ENCODE assay signal across 9 mouse cellular contexts in the genomic region with DNA sequence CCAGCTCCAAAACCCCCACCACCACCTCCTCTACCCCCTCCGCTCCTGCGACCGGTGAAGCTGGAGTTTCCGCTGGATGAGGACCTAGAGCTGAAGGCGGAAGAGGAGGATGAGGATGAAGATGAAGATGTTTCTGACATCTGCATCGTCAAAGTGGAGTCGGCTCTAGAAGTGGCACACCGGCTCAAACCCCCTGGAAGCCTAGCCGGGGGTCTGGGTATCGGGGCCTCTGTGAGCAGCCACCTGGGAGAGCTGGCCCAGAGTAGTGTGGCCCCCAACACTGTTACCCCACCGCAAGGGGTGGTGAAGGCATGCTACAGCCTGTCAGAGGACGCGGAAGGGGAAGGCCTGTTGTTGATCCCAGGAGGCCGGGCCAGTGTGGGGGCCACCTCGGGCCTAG. TPM values are rescaled to one million over a fixed set of nuclear protein-coding genes. Genes with fewer than 3 reads are reported as not detected.
DNase-seq lines count a peak whose midpoint lies in the region; ATAC-seq and TF ChIP-seq lines count a peak whose summit lies in the region.
"Had no signal": no experiment of that assay in that cellular context is flagged by ENCODE, and none has a peak within 500 bp of the region (broad histone marks: within the 10 kb centered on the region; RNA-seq: fewer than 3 reads in every experiment).

No protein-coding gene starts in this region.

- ATAC-seq in lung, embryonic 16.5 days (ENCODE audit: low read depth) = no peak
- ATAC-seq in intestine, embryonic 16.5 days = no peak
- no peak for ATAC-seq in neural tube, embryonic 13.5 days (ENCODE audit: low read depth)

- WGBS in lung, embryonic 16.5 days = 92% methylated on average over 15 of the region's 15 CpGs
- 88% methylated on average over 15 of the region's 15 CpGs for WGBS in intestine, embryonic 16.5 days
- 89% methylated on average over 15 of the region's 15 CpGs for WGBS in neural tube, embryonic 13.5 days
- WGBS in cerebellum, adult 2 months = 80% methylated on average over 15 of the region's 15 CpGs

- DNase-seq in cerebellum, adult 8-10 months = peak; percentile 37
- DNase-seq in cerebellum, postnatal 36 days = no peak
- no peak for DNase-seq in lung, postnatal 10 days
- DNase-seq in cerebellum, adult 2 months = no peak
- no peak for DNase-seq in frontal cortex, adult 2 months (ENCODE audit: extremely low spot score in 1 of 2, low spot score in 1 of 2)

- peak overlapping the region; percentile 84; the same call in 1 of the 2 replicates for H3K4me2 ChIP-seq in lung, embryonic 16.5 days (ENCODE audit: low read depth, low read length)
- H3K4me2 ChIP-seq in intestine, embryonic 16.5 days (ENCODE audit: low read depth, low read length) = peak overlapping the region; percentile 88
- peak overlapping the region; percentile 94 for H3K4me2 ChIP-seq in neural tube, embryonic 13.5 days

- H3K9me3 ChIP-seq in lung, embryonic 16.5 days (ENCODE audit: control insufficient read depth, low read length) = no peaks in the 10 kb centered on the region
- H3K9me3 ChIP-seq in intestine, embryonic 16.5 days (ENCODE audit: control insufficient read depth, low read length) = no peaks in the 10 kb centered on the region
- no peaks in the 10 kb centered on the region for H3K9me3 ChIP-seq in neural tube, embryonic 13.5 days

- H3K27me3 ChIP-seq in lung, embryonic 16.5 days (ENCODE audit: control insufficient read depth, insufficient read depth, low read depth, low read length) = no peaks in the 10 kb centered on the region
- H3K27me3 ChIP-seq in intestine, embryonic 16.5 days (replicated peaks; ENCODE audit: control insufficient read depth, insufficient read depth, low read length) = no peaks in the 10 kb centered on the region
- H3K27me3 ChIP-seq in neural tube, embryonic 13.5 days = no peaks in the 10 kb centered on the region
- no peaks in the 10 kb centered on the region for H3K27me3 ChIP-seq in cerebellum, adult 2 months (ENCODE audit: control insufficient read depth, insufficient read depth, low read length)

- H3K27ac ChIP-seq in lung, embryonic 16.5 days (ENCODE audit: low read length) = no peak overlapping the region; the same call in 1 of the 2 replicates
- peak overlapping the region; percentile 95; the same call in 1 of the 2 replicates for H3K27ac ChIP-seq in intestine, embryonic 16.5 days (ENCODE audit: low read length)
- peak overlapping the region; percentile 95; the same call in 1 of the 2 replicates for H3K27ac ChIP-seq in neural tube, embryonic 13.5 days (replicated peaks)
- no peak overlapping the region for H3K27ac ChIP-seq in cerebellum, adult 2 months (ENCODE audit: insufficient read depth, low read length)

- no peak for TF ChIP-seq POLR2A in cerebellum, adult 2 months (IDR thresholded peaks at IDR 0.05; ENCODE audit: borderline replicate concordance, insufficient read depth, low read length)

- peaks cover 8% of the 10 kb centered on the region for H3K36me3 ChIP-seq in lung, embryonic 16.5 days (ENCODE audit: control insufficient read depth, insufficient read depth, low read length)
- H3K36me3 ChIP-seq in intestine, embryonic 16.5 days (ENCODE audit: control insufficient read depth, insufficient read depth, low read length) = peaks cover 8% of the 10 kb centered on the region; the same call in 1 of the 2 replicates
- H3K36me3 ChIP-seq in neural tube, embryonic 13.5 days = peaks cover 9% of the 10 kb centered on the region

- H3K4me3 ChIP-seq in lung, embryonic 16.5 days (ENCODE audit: low read length) = peak overlapping the region; percentile 71; the same call in 1 of the 2 replicates
- peak overlapping the region; percentile 83; the same call in 1 of the 2 replicates for H3K4me3 ChIP-seq in intestine, embryonic 16.5 days (ENCODE audit: low read length)
- peak overlapping the region; percentile 80 for H3K4me3 ChIP-seq in neural tube, embryonic 13.5 days
- H3K4me3 ChIP-seq in cerebellum, adult 2 months (replicated peaks; ENCODE audit: insufficient read depth, low read depth, low read length) = no peak overlapping the region

- no peak for TF ChIP-seq CTCF in cerebellum, adult 2 months (IDR thresholded peaks at IDR 0.05; ENCODE audit: borderline replicate concordance, insufficient read depth, low read depth, low read length)

- peak overlapping the region; percentile 35; the same call in 1 of the 2 replicates for H3K9ac ChIP-seq in lung, embryonic 16.5 days (ENCODE audit: low read length)
- peak overlapping the region; percentile 95; the same call in 1 of the 2 replicates for H3K9ac ChIP-seq in intestine, embryonic 16.5 days (ENCODE audit: low read depth, low read length)
- H3K9ac ChIP-seq in neural tube, embryonic 13.5 days = peak overlapping the region; percentile 93

- H3K4me1 ChIP-seq in lung, embryonic 16.5 days (replicated peaks; ENCODE audit: control insufficient read depth, insufficient read depth, low read length) = peaks cover 30% of the 10 kb centered on the region
- H3K4me1 ChIP-seq in intestine, embryonic 16.5 days (ENCODE audit: control insufficient read depth, insufficient read depth, low read length) = peaks cover 26% of the 10 kb centered on the region
- H3K4me1 ChIP-seq in neural tube, embryonic 13.5 days (replicated peaks) = peaks cover 49% of the 10 kb centered on the region
- peaks cover 4% of the 10 kb centered on the region; the same call in 1 of the 2 replicates for H3K4me1 ChIP-seq in cerebellum, adult 2 months (ENCODE audit: control insufficient read depth, insufficient read depth, low read length)

RNA-seq across cellular contexts. Expression of a gene that starts 2.3 kb away (rescaled TPM):
- 3.2 and 4.8 TPM in 2 replicates for polyA plus RNA-seq in lung, embryonic 16.5 days (2015; fragmentation: Nextera tagmentation; extraction: Ambion mirVana)
- polyA plus RNA-seq in intestine, embryonic 16.5 days (2015; fragmentation: Nextera tagmentation; extraction: Ambion mirVana) = 26.5 and 36.0 TPM in 2 replicates
- polyA plus RNA-seq in neural tube, embryonic 13.5 days (2015; fragmentation: Nextera tagmentation; extraction: Ambion mirVana) = 0.99 and 2.1 TPM in 2 replicates
- polyA plus RNA-seq in cerebellum, adult 2 months (2012; rRNA removed) = 2.3 and 2.9 TPM in 2 replicates
- 2.9 and 3.2 TPM in 2 replicates for polyA plus RNA-seq in frontal cortex, adult 2 months (2012; rRNA removed)

RNA-seq across cellular contexts. Expression of a gene that starts 2.5 kb away (rescaled TPM):
- 58.2 and 62.2 TPM in 2 replicates for polyA plus RNA-seq in lung, embryonic 16.5 days (2015; fragmentation: Nextera tagmentation; extraction: Ambion mirVana)
- 59.8 and 61.9 TPM in 2 replicates for polyA plus RNA-seq in intestine, embryonic 16.5 days (2015; fragmentation: Nextera tagmentation; extraction: Ambion mirVana)
- polyA plus RNA-seq in neural tube, embryonic 13.5 days (2015; fragmentation: Nextera tagmentation; extraction: Ambion mirVana) = 86.8 and 88.7 TPM in 2 replicates
- polyA plus RNA-seq in cerebellum, adult 2 months (2012; rRNA removed) = 174 and 182 TPM in 2 replicates
- 268 and 290 TPM in 2 replicates for polyA plus RNA-seq in frontal cortex, adult 2 months (2012; rRNA removed)

RNA-seq across cellular contexts. Expression of a gene that starts 13.9 kb away (rescaled TPM):
- not detected in 2 replicates for polyA plus RNA-seq in lung, embryonic 16.5 days (2015; fragmentation: Nextera tagmentation; extraction: Ambion mirVana)
- polyA plus RNA-seq in intestine, embryonic 16.5 days (2015; fragmentation: Nextera tagmentation; extraction: Ambion mirVana) = not detected in 2 replicates
- polyA plus RNA-seq in neural tube, embryonic 13.5 days (2015; fragmentation: Nextera tagmentation; extraction: Ambion mirVana) = not detected in 2 replicates
- polyA plus RNA-seq in cerebellum, adult 2 months (2012; rRNA removed) = 0.08 and 0.10 TPM in 2 replicates
- 0.08 TPM in 1 of 2 replicates, not detected in the other for polyA plus RNA-seq in frontal cortex, adult 2 months (2012; rRNA removed)
- polyA plus RNA-seq: testis, adult 2 months had no signal

RNA-seq across cellular contexts. Expression of a gene that starts 16.4 kb away (rescaled TPM):
- 2.3 and 2.5 TPM in 2 replicates for polyA plus RNA-seq in lung, embryonic 16.5 days (2015; fragmentation: Nextera tagmentation; extraction: Ambion mirVana)
- polyA plus RNA-seq in intestine, embryonic 16.5 days (2015; fragmentation: Nextera tagmentation; extraction: Ambion mirVana) = 1.5 and 1.7 TPM in 2 replicates
- polyA plus RNA-seq in neural tube, embryonic 13.5 days (2015; fragmentation: Nextera tagmentation; extraction: Ambion mirVana) = 9.5 and 10.4 TPM in 2 replicates
- polyA plus RNA-seq in cerebellum, adult 2 months (2012; rRNA removed) = 8.2 and 8.3 TPM in 2 replicates
- polyA plus RNA-seq in frontal cortex, adult 2 months (2012; rRNA removed) = 7.5 and 8.8 TPM in 2 replicates

RNA-seq across cellular contexts. Expression of a gene that starts 18.5 kb away (rescaled TPM):
- 1.5 and 1.9 TPM in 2 replicates for polyA plus RNA-seq in lung, embryonic 16.5 days (2015; fragmentation: Nextera tagmentation; extraction: Ambion mirVana)
- polyA plus RNA-seq in intestine, embryonic 16.5 days (2015; fragmentation: Nextera tagmentation; extraction: Ambion mirVana) = 108 and 134 TPM in 2 replicates
- not detected in 2 replicates for polyA plus RNA-seq in neural tube, embryonic 13.5 days (2015; fragmentation: Nextera tagmentation; extraction: Ambion mirVana)
- polyA plus RNA-seq in cerebellum, adult 2 months (2012; rRNA removed) = 0.05 TPM in 1 of 2 replicates, not detected in the other
- 0.27 and 0.38 TPM in 2 replicates for polyA plus RNA-seq in frontal cortex, adult 2 months (2012; rRNA removed)

Comparison
In these comparisons a context has a peak if more than half of its experiments do, and no peak if none do; other contexts are left out.
1. H3K27ac ChIP-seq: peak in intestine, embryonic 16.5 days (single experiment) and neural tube, embryonic 13.5 days (single experiment); none in lung, embryonic 16.5 days (single experiment) and cerebellum, adult 2 months (single experiment).
2. H3K9ac ChIP-seq: peak in every context shown above with its lines; median percentile 95 in intestine, embryonic 16.5 days; 93 in neural tube, embryonic 13.5 days; 35 in lung, embryonic 16.5 days.
3. Peak in every context shown above with its lines, with median percentiles within 50 percentile points of each other: H3K4me2 ChIP-seq.